Mouse (Mus musculus) embryo, embryonic 10 days (tissue): ENCODE results near the gene Adamts15.

Source experiments
- DNase-seq: peaks from one replicate; pipeline ENCODE4 v3.0.0-alpha.2; 2015; ENCODE audit warnings: low spot score

The Adamts15 gene

GRCm38 (mm10) chr9:30879947-30880273 is 42.3 kb downstream of the Adamts15 start:
- no peak for DNase-seq

- DNase-seq = no peak
These were observed 42.9 kb downstream of the Adamts15 start for GRCm38 (mm10) chr9:30879248-30879946.

- no peak for DNase-seq
These were observed 45.7 kb downstream of the Adamts15 start for GRCm38 (mm10) chr9:30876552-30876951.

DNA sequence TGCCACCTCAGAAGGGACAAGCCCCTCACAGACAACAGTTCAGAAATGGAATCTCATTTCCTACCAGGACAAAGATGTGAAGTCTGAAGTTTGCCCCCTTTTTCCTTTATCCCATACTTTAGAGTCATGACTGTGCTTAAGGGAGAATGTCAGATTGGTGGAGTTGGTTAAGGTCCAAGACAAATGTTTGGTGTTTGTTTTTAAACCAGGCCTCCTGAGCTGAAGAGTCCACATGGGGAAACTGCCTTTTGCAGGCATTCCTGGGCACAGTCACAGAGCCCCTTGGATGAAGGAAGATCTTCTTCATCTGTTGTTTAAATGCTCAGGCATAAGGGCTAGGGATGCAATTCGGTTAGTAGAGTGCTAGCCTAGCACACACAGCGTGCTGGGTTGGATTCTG is 66.4 kb downstream of the Adamts15 start:
- DNase-seq = no peak

DNA sequence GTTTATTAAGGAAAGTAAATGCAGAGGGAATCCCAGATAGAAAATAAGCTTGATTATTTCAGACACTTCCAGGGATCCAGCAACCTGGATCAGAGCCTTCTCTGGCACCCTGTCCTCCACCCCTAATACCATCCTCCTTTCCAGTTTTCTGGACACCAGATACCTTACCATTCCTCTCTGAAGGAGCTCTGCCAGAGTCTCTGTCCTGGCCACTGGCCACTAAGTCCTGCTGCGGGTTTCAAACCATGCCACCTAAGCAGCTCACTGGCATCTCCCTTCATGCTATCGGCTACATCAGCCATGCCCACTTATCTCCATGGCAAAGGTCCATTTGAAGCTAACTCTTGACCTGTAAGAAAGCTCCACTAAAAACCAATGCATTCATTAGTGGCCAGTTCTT is 70.4 kb downstream of the Adamts15 start:
- DNase-seq = no peak

GRCm38 (mm10) chr9:30849951-30850350 is 72.3 kb downstream of the Adamts15 start:
- DNase-seq = no peak

GRCm38 (mm10) chr9:30849444-30849843 is 72.8 kb downstream of the Adamts15 start:
- no peak for DNase-seq
